Mouse (Mus musculus) retina, postnatal 7 days (tissue): ENCODE results near the gene Grik5.

Experiments used
- DNase-seq: peaks from one replicate; pipeline ENCODE4 v3.0.0-alpha.2; 2012; ENCODE audit warnings: low read depth, low spot score

Grik5 gene

DNA sequence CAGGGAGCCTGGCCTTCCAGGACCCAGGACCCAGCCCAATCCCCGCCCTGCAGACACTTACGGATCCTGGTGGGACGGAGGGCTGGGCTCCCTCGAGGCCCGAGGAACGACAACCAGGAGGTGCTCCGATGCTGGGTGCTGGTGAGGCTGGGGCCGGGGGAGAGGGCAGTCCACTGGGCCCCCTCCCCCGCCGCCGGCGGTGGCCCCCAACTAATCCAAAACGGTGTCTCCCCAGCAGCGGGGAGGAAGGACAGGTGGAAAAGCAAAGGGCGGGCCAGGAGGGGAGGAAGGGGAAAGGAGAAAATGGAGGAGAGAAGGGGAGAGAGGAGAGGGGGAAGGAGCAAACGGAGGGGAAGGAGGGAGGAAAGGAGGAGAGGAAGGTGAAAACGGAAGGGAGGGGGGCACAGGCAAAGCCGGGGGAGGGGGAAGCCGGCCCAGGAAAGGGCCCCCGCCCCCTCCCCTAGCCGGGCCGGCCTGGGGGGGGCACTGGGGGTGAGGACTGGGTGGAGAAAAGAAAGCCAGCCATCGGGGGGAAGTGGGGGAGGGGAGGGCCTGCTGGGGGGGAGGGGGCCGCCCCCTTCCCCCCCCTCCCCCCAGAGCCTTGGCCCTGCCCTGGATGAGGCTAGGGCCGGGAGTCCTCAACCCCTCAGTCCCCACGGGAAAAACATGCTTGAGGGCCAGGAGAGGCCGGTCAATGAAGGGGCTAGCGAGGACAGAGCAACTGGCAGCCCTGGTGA is at the start of gene Grik5, which contains the start of gene Zfp574:
Gene Grik5, minus strand, starts transcription at position 368 of the 737 bp plus-strand sequence.
Gene Zfp574, plus strand, starts transcription at position 589 of the 737 bp plus-strand sequence.
- DNase-seq = no peak

DNA sequence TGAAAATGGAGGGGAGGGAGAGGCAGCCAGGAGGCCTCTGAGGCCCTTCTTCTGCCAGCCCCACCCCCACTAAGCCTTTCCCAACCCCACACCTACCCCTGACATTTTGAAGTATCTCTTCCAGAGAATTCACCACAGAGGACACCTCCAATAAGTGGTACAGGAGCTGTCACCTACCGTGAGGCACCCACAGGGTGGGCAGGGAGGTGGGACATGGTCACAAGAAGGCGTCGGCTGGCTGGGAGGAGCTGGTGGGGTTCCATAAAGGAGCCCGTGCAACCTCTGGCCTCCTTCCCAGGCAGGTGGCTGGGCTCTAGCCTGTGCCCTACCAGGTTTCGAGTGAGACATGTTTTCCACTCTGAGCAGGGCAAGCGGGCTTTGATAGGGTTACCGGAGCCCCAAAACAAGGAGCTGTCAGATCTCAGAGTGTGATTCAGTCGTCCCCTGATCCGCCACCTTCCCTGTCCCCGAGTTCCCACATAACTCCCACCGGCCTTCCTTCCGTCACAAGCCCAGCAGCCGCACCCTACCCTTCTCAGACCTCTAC is 49.2 kb upstream of the Grik5 start:
- DNase-seq = no peak

DNA sequence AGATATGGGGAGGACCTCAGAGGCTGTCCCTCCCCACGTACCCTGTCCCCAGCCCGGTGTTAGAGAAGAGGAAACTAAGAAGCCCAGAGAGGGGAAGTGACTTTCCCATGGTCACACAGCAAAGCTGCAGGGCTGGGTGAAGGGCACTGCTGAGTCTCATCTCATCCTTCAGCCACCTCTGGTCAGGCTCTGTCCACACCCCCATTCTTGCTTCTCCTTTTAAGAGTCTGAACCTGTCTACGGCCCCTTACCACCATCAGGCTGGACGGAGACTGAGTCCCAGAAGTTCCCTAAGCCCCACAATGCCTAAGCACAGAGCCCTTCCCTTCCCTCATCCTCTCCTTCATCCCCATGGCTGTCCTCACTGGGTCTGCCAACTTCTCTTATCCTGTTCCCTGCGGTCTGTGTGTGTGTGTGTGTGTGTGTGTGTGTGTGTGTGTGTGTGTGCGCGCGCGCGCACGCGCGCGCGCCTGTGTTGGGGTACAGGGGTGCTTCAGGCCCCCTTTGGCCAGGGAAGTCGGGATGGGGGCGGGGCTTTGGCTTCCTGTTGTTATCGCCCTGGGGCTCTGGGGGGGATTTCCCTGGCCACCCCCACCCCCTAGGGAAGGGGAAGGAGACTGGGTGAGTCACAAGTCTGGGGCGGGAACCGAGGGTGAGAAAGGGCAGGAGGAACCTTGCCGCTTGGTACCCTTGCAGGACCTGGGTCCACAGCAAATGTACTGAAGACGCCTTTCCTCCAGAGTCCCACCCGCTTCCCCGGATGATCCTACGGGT is 48.1 kb upstream of the Grik5 start:
- no peak for DNase-seq

DNA sequence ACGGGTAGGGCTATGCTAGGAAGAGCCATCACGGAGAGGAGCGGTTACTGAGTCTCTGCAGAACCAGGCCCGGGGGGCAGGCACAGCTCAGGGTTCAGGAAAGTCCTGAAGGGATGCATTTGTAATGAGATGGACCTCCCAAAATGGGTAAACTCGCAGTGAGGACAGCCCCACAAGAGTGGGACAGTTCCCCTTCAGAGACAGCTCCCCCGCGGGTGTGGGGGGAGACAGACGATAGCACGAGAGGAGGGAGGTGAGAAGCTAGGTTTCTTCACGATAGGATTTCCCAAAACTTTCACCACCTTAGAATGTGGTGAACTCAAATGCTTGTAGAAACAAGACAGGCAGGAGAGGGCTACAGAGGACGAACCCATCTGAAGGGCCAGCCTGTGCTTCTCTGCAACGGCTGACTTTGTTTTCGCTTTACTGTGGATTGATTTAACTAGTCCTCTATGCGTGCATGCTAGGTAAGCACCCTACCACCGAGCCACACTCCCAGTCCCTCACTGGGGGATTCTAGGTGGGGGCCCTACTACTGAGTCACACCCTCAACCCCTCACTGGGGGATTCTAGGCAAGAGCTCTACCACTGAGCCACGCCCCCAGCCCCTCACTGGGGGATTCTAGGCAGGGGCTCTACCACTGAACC is 40.9 kb upstream of the Grik5 start:
- DNase-seq = no peak

DNA sequence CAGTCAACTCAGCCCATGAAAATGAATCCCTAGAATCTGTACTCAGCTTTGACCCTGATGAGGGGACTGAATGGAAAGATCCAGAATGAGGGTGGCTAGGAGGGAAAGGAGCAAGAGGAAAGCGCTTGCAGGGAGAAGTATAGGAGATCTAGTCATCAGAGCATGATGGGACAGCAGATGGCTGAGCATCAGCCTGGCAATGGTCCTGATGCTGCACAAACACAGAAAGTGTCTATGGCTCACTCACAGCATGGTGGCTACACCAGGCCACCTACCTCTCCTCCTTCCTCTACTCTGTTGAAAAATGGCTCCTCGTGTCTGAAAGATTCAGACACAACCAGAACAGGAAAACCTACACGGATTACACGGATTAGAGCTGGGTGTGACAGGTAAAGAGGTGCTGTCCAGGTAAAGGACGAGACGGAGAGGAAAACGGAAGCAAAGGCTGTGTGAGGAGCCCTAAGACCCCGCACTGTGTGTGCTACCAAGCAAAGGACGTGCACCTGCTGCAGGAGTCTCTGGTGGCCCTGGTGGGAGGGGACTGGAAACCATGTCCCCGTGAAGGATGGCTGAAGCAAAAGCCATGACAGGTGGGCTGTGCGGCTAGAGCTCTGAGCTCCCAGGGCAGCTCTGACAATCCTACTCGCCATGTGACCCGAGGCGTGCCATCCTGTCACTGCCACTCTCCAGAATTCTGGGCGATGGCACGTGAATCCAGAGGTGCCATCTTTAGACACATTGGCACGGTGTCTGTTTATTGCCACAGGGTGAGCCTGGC is 40.2 kb upstream of the Grik5 start:
- no peak for DNase-seq

DNA sequence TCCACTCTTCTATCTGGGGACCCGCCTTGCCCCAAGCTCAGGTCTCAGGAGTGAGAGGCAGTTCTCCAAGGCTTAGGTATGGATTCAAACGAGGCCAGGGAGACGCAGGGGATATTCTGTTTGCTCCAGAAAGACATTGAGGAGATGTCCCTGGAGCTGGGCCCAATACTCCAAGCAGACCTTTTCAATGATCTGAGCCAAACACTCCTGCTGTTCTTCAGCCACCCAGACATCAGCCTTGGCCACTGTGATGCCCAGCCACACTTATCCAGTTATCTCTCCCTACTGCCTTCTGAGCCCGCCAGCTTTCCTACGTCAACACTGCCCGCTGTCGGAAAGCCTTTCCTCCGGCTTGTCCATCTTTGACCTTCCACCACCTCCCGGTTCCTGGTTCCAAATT is 38.2 kb upstream of the Grik5 start:
- no peak for DNase-seq

DNA sequence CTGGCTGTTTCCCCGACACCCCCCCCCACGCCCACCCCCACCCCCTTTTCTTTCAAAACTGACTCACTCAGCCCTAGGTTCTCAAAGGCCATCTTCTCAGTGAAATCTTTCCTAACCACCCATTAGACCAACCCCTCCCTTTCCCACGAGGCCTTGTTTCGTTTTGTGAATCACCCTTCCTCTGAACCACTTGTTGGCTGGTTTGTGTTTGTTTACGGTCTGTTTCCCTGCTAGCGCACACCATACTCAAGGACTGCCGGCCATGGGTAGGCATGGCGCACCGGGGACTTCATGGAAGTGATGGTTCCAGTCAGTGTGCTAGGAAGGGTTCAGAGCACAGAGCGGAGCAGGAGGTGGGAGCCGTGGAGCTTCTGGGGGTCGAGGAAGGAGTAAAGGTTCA is 37.2 kb upstream of the Grik5 start:
- no peak for DNase-seq

DNA sequence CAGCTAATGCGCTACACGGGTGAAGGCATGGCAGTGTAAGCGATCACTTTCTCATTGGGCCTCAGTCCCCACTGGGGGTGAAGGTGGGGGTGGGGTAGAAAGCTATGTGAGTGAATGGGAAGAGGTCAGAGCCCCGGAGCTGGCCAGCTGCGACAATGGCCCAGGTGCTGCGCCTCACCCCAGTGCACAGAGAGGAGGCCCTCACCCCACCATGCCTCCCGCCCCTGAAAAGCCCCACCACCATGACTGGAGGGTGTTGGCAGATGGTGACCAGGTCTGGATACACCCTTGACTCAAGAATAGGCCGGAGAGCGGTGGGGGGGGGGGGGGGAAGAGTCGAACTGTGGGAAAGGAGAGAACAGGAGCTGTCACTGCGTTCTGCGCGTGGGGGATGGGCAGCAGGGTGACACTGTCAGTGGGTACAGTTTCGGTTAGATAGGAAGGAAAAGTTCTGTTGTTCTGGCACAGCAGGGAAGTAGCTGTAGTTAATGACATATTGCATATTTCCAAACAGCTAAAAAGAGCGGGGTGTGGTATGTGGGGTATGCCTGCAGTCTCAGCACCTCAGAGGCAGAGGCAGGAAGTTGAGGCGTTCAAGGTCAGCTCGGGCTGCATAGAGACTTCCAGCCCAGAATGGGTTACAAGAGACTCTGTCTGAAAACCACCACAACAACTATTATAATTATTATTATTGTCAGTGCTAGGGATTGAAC is 34.8 kb upstream of the Grik5 start:
- DNase-seq = no peak

DNA sequence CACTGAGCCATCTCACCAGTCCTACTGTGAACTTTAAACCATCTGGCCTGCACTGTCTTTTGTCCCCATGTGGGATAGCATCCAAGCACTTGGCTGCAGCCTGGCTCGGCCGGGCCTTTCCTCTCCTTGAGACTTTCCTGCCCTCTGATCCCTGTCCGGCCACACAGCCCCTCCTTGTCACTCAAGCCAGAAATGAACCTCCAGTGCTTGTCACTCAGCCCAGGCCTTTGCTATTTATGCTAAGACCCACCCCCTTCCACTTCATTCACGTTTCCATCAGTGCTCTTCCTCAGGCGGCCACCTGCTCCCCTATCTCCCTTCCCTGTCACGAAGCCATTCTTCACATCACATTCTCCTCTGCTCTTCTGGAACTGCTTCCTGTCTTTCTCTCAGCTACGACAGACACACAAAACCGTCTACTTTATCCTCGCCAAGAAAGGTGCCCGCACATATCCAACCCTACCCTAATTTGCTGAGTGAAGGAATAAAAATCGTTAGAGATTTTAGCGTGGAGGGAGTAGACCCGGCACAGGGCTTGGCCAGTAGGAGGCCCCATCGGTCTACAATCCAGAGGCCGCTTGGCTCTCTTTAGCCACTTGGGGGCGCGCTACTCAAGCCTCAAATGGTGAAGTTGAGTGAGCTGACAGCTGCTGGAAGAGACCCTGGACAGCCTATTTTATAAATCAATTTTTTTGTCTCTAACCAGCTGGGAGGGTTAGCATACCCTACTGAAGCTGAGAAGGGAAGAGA is 33.4 kb upstream of the Grik5 start:
- DNase-seq = peak; percentile 80

DNA sequence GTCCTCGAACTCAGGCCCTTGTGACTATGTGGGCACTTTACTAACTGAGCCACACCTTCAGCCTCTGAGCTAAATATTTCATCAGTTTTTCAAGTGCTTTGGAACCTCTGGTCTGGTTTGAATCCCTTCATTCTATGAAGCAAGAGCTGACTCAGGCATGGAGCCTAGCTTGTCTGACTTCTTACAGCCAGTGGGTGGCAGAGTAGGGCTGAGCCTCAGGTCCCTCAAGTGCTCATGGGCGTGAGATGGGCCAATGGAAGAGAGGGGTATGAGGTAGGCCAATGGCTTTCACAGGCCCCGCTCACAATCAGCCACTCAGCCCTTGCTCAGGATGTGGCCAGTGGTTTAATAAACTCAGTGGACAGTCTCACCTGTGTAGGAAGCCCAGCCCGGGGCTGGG is 27.4 kb upstream of the Grik5 start:
- no peak for DNase-seq

DNA sequence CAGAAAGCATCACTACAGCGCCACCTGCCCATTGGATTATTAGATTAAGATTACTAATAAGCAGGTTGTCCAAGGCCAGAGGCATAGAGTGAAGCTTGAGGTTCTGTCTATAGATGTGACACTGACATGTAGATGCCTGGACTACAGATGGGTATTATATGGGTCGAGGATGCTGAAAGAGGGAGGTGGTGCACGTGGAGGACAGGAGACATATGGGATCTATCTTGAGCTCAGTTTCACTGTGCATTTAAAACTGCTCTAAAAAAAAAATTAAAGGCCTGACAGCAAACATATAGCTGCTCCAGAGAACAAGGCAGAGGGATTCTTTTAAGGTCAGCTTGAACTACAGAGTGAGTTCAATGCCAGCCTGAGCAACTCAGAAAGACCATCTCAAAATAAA is 26.0 kb upstream of the Grik5 start:
- no peak for DNase-seq

DNA sequence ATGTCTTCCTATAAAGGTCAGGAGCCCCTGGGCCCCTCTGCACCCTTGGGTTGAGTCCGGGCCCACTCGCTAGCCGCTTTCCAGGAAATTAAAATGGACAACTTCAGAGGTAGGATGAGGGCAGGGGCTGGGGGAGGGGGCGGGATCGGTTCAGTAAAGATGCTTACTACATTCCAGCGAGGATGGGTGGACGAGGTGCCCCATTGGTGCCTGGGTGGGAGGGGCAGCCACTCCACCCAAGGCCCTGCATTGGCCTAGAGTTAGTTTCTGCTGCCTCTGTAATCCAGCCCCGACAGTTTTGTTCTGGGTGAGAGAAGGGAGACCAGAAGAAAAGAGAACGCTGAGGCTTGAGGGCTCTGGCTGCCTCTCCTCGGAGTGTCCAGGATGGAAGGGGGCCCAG is 17.7 kb upstream of the Grik5 start:
- no peak for DNase-seq

DNA sequence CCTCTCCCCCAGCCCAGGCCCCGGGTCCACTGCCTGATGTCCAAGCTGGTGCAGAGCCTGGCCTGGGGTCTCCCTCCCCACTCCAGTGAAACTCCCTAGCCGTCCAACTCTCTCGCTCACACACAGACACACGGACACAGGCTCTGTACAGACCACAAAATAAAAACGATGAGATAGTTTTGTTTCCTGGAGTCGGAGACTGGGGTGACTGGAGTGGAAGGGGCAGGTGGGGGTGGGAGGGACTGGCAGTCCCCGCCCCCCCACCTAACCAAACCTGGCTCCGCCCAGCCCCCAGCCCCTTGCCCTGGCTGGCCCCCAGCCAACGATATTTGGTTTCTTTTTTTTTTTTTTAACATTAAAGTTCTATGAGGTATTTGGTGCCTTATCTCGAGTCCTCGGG is 16.8 kb upstream of the Grik5 start:
- DNase-seq = no peak

DNA sequence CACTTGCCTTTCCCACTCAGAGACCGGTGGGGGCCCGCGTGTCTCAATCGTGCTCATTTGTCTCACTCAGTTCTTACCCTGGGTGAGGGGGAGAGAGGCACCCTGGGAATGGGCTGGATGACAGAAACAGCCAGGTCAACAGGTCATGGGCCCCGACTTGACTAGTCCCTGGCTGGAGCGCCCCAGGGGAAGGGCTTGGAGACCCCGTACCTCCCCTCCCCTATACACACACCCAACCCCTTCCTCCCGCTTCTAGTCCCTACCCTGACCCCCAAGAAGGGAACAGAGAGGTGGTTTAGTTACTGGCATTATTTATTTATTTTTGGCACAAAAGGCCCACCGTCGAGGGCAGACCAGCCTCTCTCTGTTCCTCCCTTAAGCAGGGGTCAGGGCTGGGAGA is 16.4 kb upstream of the Grik5 start:
- DNase-seq = no peak

DNA sequence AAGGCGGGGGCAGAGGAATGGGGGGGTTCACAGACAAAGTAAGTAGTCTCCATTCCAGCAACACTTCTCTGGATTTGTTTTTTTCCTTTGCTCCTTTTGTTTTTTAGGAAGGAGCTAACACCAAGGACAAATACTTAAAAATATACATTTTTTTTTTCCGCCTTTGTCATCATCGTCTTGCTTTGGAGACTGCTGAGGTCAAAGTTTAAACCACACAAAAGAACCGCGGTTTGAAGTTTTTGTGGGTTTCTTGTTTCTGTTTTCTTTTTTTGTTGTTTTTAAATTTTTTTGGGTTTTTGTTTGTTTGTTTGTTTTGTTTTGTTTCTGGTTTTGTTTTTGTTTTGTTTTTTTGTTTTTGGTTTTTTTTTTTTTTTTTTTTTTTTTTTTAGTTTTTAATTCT is 15.8 kb upstream of the Grik5 start:
- DNase-seq = no peak

DNA sequence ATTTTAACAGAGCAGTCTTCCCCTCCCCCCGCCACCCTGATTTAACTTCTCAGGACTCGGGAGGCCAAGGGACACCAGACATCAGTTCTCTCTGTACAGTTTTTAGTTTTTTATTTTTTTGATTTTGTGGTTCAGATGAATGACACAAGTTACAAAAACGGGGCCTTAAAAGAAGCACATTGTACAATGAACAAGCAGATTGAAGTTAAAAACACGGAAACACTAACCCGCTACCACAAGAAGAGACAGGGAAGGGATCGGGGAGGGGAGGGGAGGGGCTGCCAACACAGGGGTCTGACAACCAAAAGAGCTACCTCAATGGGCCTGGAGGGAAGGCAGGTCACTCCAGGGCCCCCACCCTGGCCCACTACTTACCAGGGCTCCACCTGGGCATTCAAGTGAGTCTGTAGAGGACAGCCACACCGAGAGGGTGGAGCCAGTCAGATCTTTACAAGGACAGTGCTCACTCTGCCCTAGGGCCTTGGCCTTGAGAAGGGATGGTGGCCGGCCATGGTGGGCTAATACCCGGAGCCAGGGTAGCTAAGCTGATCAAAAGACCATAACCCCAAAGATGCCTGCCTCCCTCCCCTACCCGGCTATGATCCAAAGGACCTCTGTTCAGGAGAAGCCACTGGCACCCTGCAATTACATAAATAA is 15.2 kb upstream of the Grik5 start:
- no peak for DNase-seq

DNA sequence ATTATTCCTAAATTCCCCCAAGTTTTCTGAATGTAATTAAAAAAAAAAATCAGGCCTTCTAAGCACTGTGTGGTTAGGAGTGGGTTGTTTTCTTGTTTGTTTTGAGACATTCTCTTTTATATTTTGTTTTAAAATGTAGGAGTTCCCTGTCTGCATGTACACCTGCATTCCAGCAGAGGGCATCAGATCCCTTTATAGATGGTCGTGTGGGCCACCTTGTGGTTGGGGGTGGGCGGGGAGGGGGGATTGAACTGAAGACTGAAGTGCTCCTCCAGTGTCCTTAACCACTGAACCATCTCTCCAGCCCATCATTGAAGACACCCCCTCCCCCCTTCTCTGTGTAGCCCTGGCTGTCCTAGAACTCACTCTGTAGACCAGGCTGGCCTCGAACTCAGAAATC is 14.5 kb upstream of the Grik5 start:
- DNase-seq = no peak

DNA sequence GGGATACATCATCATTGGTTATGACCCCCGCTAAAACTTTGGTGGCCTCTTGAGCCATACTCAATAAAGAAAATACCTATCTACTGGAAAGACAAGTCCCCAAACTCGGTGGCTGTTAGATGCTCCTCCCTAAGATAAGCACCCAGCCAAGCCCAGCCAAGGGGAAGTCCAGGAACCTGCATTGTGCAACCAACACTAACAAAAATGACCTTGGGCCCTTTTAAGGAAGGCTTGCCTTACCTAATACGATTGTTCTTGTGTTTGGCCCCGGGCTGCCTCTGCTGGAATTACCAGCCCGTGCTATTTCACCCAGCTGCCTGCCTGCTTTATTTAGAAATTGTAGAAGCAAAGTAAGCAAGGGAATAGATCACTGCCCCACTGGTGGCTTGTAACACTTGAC is 12.5 kb upstream of the Grik5 start:
- DNase-seq = no peak

DNA sequence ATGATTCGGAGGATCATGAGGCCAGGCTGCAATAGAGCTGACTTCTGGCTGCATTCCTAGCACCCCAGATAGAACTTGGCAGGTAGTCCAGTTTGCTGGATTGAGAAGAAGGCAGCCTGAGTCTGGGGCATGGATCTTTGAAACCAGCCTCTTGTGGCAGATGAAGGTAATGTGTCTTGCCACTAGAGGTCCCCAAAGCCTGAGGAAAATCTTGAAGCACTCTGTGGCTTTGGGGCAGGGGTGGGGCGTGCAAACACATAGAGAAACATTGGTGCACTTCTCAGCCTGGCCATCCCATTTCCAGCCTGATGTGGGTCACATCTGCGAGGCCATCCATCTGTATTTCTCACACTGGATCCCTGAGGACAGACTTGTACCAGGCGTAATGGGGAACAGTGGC is 10.4 kb upstream of the Grik5 start:
- no peak for DNase-seq

DNA sequence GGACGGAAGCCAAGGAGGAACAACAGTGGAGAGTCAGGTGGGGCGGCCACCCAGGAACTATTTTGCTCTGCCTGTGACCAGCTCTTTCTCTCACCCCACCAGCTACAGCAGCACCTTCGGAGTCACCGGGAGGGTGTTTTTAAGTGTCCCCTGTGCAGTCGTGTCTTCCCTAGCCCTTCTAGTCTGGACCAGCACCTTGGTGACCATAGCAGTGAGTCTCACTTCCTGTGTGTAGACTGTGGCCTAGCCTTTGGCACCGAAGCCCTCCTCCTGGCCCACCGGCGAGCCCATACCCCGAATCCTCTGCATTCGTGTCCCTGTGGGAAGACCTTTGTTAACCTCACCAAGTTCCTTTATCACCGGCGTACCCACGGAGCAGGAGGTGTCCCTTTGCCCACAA is 8.3 kb upstream of the Grik5 start:
- DNase-seq = no peak
